Mouse (Mus musculus) MEL (cell line): ENCODE measurements around the gene Kif5a. TPM values are rescaled to one million over a fixed set of nuclear protein-coding genes. Genes with fewer than 3 reads are reported as not detected.

Experiments used
- DNase-seq: peaks from one replicate; pipeline ENCODE4 v3.0.0; 2011; ENCODE audit warnings: low read depth, low spot score
- H3K27ac ChIP-seq: 2 replicates; pipeline ENCODE4 v1.5.1; 2012; ENCODE audit warnings: low read depth, mild to moderate bottlenecking, control low read depth, low read length, moderate library complexity; ENCODE audit not compliant: control insufficient read depth
- H3K27me3 ChIP-seq, 2 experiments: fragments of 150-350 bp in 1 of 2; sonication (generic) in 1 of 2; 2 replicates each; pipeline ENCODE4 v1.6.1; 2012; ENCODE audit warnings: low read length in 2 of 2, mild to moderate bottlenecking in 2 of 2, improper control_type of control experiment in 1 of 2, moderate library complexity in 1 of 2; ENCODE audit not compliant: insufficient read depth in 2 of 2, control insufficient read depth in 1 of 2
- H3K36me3 ChIP-seq, 2 experiments: 2 replicates each; pipeline ENCODE4 v1.6.1; 2012 to 2014; ENCODE audit warnings: low read length in 2 of 2, improper control_type of control experiment in 1 of 2, inconsistent platforms in 1 of 2, mild to moderate bottlenecking in 1 of 2; ENCODE audit not compliant: insufficient read depth in 2 of 2, control insufficient read depth in 1 of 2
- H3K4me1 ChIP-seq, 2 experiments: fragments of 150-350 bp in 1 of 2; sonication (generic) in 1 of 2; 2 replicates each; pipeline ENCODE4 v1.6.1; 2012; ENCODE audit warnings: low read length in 2 of 2, improper control_type of control experiment in 1 of 2, mild to moderate bottlenecking in 1 of 2; ENCODE audit not compliant: insufficient read depth in 2 of 2, control insufficient read depth in 1 of 2
- H3K4me3 ChIP-seq, 2 experiments: fragments of 150-350 bp in 1 of 2; sonication (generic) in 1 of 2; 2 replicates each; pipeline ENCODE4 v1.5.1; 2012; ENCODE audit warnings: low read depth in 2 of 2, low read length in 2 of 2, mild to moderate bottlenecking in 2 of 2, moderate library complexity in 2 of 2, control low read depth in 1 of 2, improper control_type of control experiment in 1 of 2; ENCODE audit not compliant: control insufficient read depth in 1 of 2, insufficient read depth in 1 of 2
- H3K79me2 ChIP-seq: 2 replicates; pipeline ENCODE4 v1.6.1; 2012; ENCODE audit warnings: mild to moderate bottlenecking, low read length, moderate library complexity; ENCODE audit not compliant: control insufficient read depth, poor library complexity, insufficient read depth
- H3K9ac ChIP-seq: 2 replicates; pipeline ENCODE4 v1.6.1; 2012; ENCODE audit warnings: low read depth, mild to moderate bottlenecking, control low read depth, low read length, moderate library complexity; ENCODE audit not compliant: control insufficient read depth, poor library complexity, severe bottlenecking
- H3K9me3 ChIP-seq: fragments of 150-350 bp; sonication (generic); replicated peaks from 2 replicates; pipeline ENCODE4 v1.6.1; 2012; ENCODE audit warnings: mild to moderate bottlenecking, low read length, improper control_type of control experiment, moderate library complexity; ENCODE audit not compliant: insufficient read depth
- ELF1 ChIP-seq: IDR thresholded peaks from 2 replicates; pipeline ENCODE4 v1.6.1; 2014; ENCODE audit warnings: low read depth, mild to moderate bottlenecking, inconsistent platforms, low read length, improper control_type of control experiment, moderate library complexity
- EP300 ChIP-seq, 2 experiments: IDR thresholded peaks; 2 replicates each; pipeline ENCODE4 v1.6.1; 2011; ENCODE audit warnings: improper control_type of control experiment in 2 of 2, low read length in 2 of 2, low read depth in 1 of 2, mild to moderate bottlenecking in 1 of 2
- GATA1 ChIP-seq: IDR thresholded peaks from 2 replicates; pipeline ENCODE4 v1.6.1; 2011; ENCODE audit warnings: low read depth, low read length, improper control_type of control experiment
- HCFC1 ChIP-seq: IDR thresholded peaks from 2 replicates; pipeline ENCODE4 v1.6.1; 2012; ENCODE audit warnings: low read depth, mild to moderate bottlenecking, inconsistent platforms, low read length, improper control_type of control experiment, moderate library complexity
- KAT2A ChIP-seq: conservative IDR thresholded peaks from 2 replicates; pipeline ENCODE4 v1.6.1; 2012; ENCODE audit warnings: low read depth, low read length, improper control_type of control experiment, inconsistent platforms
- MAFK ChIP-seq: IDR thresholded peaks from 2 replicates; pipeline ENCODE4 v1.6.1; 2011; ENCODE audit warnings: low read depth, mild to moderate bottlenecking, low read length, improper control_type of control experiment, borderline replicate concordance
- MAX ChIP-seq: IDR thresholded peaks from 2 replicates; pipeline ENCODE4 v1.6.1; 2011; ENCODE audit warnings: low read length, improper control_type of control experiment
- MAZ ChIP-seq: IDR thresholded peaks from 2 replicates; pipeline ENCODE4 v1.6.1; 2012; ENCODE audit warnings: low read depth, mild to moderate bottlenecking, inconsistent platforms, low read length, improper control_type of control experiment
- MEF2A ChIP-seq: IDR thresholded peaks from 2 replicates; pipeline ENCODE4 v1.6.1; 2014; ENCODE audit warnings: low read depth, mild to moderate bottlenecking, inconsistent platforms, low read length, improper control_type of control experiment; ENCODE audit not compliant: poor library complexity, insufficient replicate concordance, severe bottlenecking; ENCODE audit errors: extremely low read depth
- MYB ChIP-seq: IDR thresholded peaks from 2 replicates; pipeline ENCODE4 v1.6.1; 2011; ENCODE audit warnings: mild to moderate bottlenecking, low read depth, low read length, improper control_type of control experiment
- MYC ChIP-seq: IDR thresholded peaks from 2 replicates; pipeline ENCODE4 v1.6.1; 2011; ENCODE audit warnings: low read depth, mild to moderate bottlenecking, low read length, improper control_type of control experiment, moderate library complexity
- NRF1 ChIP-seq: IDR thresholded peaks from 2 replicates; pipeline ENCODE4 v1.6.1; 2014; ENCODE audit warnings: low read depth, mild to moderate bottlenecking, inconsistent platforms, low read length, improper control_type of control experiment, moderate library complexity; ENCODE audit not compliant: poor library complexity, insufficient read depth, severe bottlenecking
- POLR2A ChIP-seq, 2 experiments: IDR thresholded peaks; 2 replicates each; pipeline ENCODE4 v1.6.1; 2011 to 2012; ENCODE audit warnings: low read length in 2 of 2, mild to moderate bottlenecking in 2 of 2, control low read depth in 1 of 2, improper control_type of control experiment in 1 of 2, low read depth in 1 of 2, moderate library complexity in 1 of 2; ENCODE audit not compliant: control insufficient read depth in 1 of 2, insufficient read depth in 1 of 2, poor library complexity in 1 of 2
- POLR2AphosphoS2 ChIP-seq: IDR thresholded peaks from 2 replicates; pipeline ENCODE4 v1.6.1; 2011; ENCODE audit warnings: low read length, improper control_type of control experiment
- POLR2AphosphoS5 ChIP-seq: IDR thresholded peaks from 2 replicates; pipeline ENCODE4 v1.6.1; 2012; ENCODE audit warnings: low read depth, borderline replicate concordance, mild to moderate bottlenecking, inconsistent platforms, low read length, moderate library complexity, mixed read lengths
- RAD21 ChIP-seq: IDR thresholded peaks from 2 replicates; pipeline ENCODE4 v1.6.1; 2011; ENCODE audit warnings: mild to moderate bottlenecking, low read depth, low read length, improper control_type of control experiment
- SMC3 ChIP-seq: IDR thresholded peaks from 2 replicates; pipeline ENCODE4 v1.6.1; 2011; ENCODE audit warnings: low read depth, low read length, improper control_type of control experiment
- TAL1 ChIP-seq: IDR thresholded peaks from 2 replicates; pipeline ENCODE4 v1.6.1; 2012; ENCODE audit warnings: mild to moderate bottlenecking, inconsistent platforms, low read length, moderate library complexity, mixed read lengths
- TBP ChIP-seq: IDR thresholded peaks from 2 replicates; pipeline ENCODE4 v1.8.0; 2011; ENCODE audit warnings: low read depth, low read length, improper control_type of control experiment
- TCF12 ChIP-seq: IDR thresholded peaks from 2 replicates; pipeline ENCODE4 v1.6.1; 2014; ENCODE audit warnings: low read depth, mild to moderate bottlenecking, inconsistent platforms, low read length, improper control_type of control experiment, moderate library complexity
- USF1 ChIP-seq: IDR thresholded peaks from 2 replicates; pipeline ENCODE4 v1.6.1; 2014; ENCODE audit warnings: low read depth, mild to moderate bottlenecking, inconsistent platforms, low read length, improper control_type of control experiment, moderate library complexity
- USF2 ChIP-seq, 2 experiments: IDR thresholded peaks; 2 replicates each; pipeline ENCODE4 v1.6.1; 2011 to 2012; ENCODE audit warnings: improper control_type of control experiment in 2 of 2, low read length in 2 of 2, borderline replicate concordance in 1 of 2, inconsistent platforms in 1 of 2, low read depth in 1 of 2, mild to moderate bottlenecking in 1 of 2; ENCODE audit not compliant: insufficient read depth in 1 of 2
- ZMIZ1 ChIP-seq: IDR thresholded peaks from 2 replicates; pipeline ENCODE4 v1.6.1; 2012; ENCODE audit warnings: low read depth, mild to moderate bottlenecking, inconsistent platforms, low read length, improper control_type of control experiment, moderate library complexity
- polyA plus RNA-seq, 2 experiments: library from polyadenylated mRNA; stranded (reverse) in 1 of 2; unstranded in 1 of 2; fragments of >175 nt in 1 of 2; fragments of >200 nt in 1 of 2; gene quantifications; 2 replicates each; pipeline versions ENCODE4 v1.2.1 to v1.2.4; 2012; ENCODE audit warnings: low replicate concordance in 2 of 2, low read depth in 1 of 2; ENCODE audit not compliant: insufficient read length in 2 of 2, insufficient read depth in 1 of 2, missing spikeins in 1 of 2
- total RNA-seq: library from RNA; depleted of rRNA; stranded (reverse); fragments of 300-350 nt; gene quantifications from 2 replicates; pipeline ENCODE4 v1.2.3, GENCODE M21; 2012

Kif5a gene
- total and polyA plus RNA-seq, 3 experiments = 0.42 to 1.3 TPM; not detected in 1

DNA sequence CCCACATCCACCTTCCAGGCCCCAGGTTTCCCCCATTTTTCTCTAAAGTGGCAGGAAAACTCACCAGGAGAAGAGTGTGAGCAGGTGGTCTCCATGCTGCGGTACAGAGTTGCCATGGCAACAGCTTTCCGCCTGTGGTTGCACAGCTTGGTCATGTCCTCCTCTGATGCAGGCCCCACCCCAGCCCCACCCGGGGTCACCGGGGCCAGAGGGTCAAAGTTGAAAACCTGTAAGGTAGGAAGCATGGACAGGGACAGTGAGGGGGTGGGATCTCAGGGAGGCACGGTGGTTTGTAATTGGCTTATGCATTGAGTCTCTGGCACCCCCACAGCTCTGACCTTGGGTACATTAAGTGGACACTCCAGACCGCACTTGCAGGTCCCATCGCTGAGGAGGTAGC, 23.6 kb upstream of the Kif5a start:
- no peak for DNase-seq
- peak overlapping the region in 1 of 2 experiments; percentile 91; a peak in 1 of 4 replicates for H3K4me3 ChIP-seq
- no peak overlapping the region for H3K27ac ChIP-seq
- no peaks in the 10 kb centered on the region for H3K27me3 ChIP-seq
- H3K4me1 ChIP-seq = peaks cover 0 to 9% of the 10 kb centered on the region in 2 experiments; a peak in 2 of 4 replicates
- peaks cover 54% of the 10 kb centered on the region for H3K79me2 ChIP-seq
- TF ChIP-seq GATA1 (no peak), MAFK (no peak), TBP (no peak), HCFC1 (no peak), TAL1 (no peak), EP300 (IDR thresholded peaks at IDR 0.05; ENCODE audit: low read depth in 1 of 2, low read length in 2 of 2) (no peak), KAT2A (no peak), MYB (no peak), ZMIZ1 (no peak)
- TF ChIP-seq, all 39 proteins: peak for 0
- Histone ChIP-seq H3K36me3 (peaks cover 0 to 6% of the 10 kb centered on the region in 2 experiments; a peak in 2 of 4 replicates), H3K9me3 (no peaks in the 10 kb centered on the region), H3K9ac (peak overlapping the region; percentile 93)

DNA sequence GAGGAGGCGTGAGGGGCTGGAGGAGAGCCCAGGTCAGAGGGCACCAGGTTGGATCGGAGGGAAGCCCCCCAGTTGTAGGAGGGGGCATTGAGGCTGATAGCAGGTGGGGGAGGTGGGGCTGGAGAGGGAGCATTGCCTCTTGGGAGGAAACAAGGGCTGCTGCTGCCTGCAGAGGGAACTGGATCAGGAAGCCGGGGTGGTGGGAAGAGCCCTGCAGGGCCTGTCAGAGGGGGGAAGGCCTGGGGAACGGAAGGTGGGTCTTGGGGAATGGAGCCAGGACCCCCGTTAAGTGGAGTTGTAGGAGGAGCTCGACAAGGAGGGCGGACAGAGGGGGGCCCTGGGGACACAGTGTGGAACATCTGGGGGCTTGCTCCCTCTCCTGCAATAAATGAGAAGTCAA, 23.0 kb upstream of the Kif5a start:
- Histone ChIP-seq H3K4me3 (no peak overlapping the region), H3K4me1 (peaks cover 0 to 9% of the 10 kb centered on the region in 2 experiments; a peak in 2 of 4 replicates), H3K9ac (no peak overlapping the region), H3K27me3 (no peaks in the 10 kb centered on the region), H3K27ac (no peak overlapping the region), H3K9me3 (no peaks in the 10 kb centered on the region), H3K79me2 (peaks cover 49% of the 10 kb centered on the region), H3K36me3 (peaks cover 0 to 6% of the 10 kb centered on the region in 2 experiments; a peak in 2 of 4 replicates)
- no peak for DNase-seq
- no peak for TF ChIP-seq ELF1
- TF ChIP-seq RAD21 = no peak
- no peak for TF ChIP-seq USF2 (IDR thresholded peaks at IDR 0.05; ENCODE audit: borderline replicate concordance in 1 of 2, insufficient read depth in 1 of 2, low read depth in 1 of 2, low read length in 2 of 2)
- TF ChIP-seq TAL1 = no peak
- TF ChIP-seq MYB = no peak
- TF ChIP-seq MAZ = peak; percentile 32; the same call in 1 of the 2 replicates
- no peak for TF ChIP-seq POLR2AphosphoS2
- no peak for TF ChIP-seq TCF12
- TF ChIP-seq USF1 = no peak
- TF ChIP-seq NRF1 = no peak
- no peak for TF ChIP-seq MAX
- TF ChIP-seq POLR2A (IDR thresholded peaks at IDR 0.05; ENCODE audit: control insufficient read depth in 1 of 2, insufficient read depth in 1 of 2, low read depth in 1 of 2, low read length in 2 of 2, poor library complexity in 1 of 2) = peak in 1 of 2 experiments; percentile 15; a peak in 1 of 4 replicates
- TF ChIP-seq MEF2A = no peak
- TF ChIP-seq POLR2AphosphoS5 = no peak
- TF ChIP-seq MYC = no peak
- no peak for TF ChIP-seq TBP
- TF ChIP-seq KAT2A = no peak
- TF ChIP-seq MAFK = no peak
- no peak for TF ChIP-seq SMC3
- 0 out of 2 replicates have a peak, but pooled peaks have one; percentile 52 for TF ChIP-seq ZMIZ1
- TF ChIP-seq GATA1 = no peak
